In genomic region chr7:128178385-128178784, GRCm38 (mm10) we compare ENCODE assay signal across 20 mouse cellular contexts. TPM values are rescaled to one million over a fixed set of nuclear protein-coding genes. Genes with fewer than 3 reads are reported as not detected.
DNase-seq lines count a peak whose midpoint lies in the region; ATAC-seq and TF ChIP-seq lines count a peak whose summit lies in the region.
"Had no signal": no experiment of that assay in that cellular context is flagged by ENCODE, and none has a peak within 500 bp of the region (broad histone marks: within the 10 kb centered on the region; RNA-seq: fewer than 3 reads in every experiment).

No protein-coding gene starts in this region.

- intact Hi-C loops in left cerebral cortex, adult 2 months (cut with DNase I): no loop called here

- no peaks in the 10 kb centered on the region for H3K9me3 ChIP-seq in embryonic facial prominence, embryonic 14.5 days (ENCODE audit: control insufficient read depth, low read length)
- H3K9me3 ChIP-seq in embryonic facial prominence, embryonic 10.5 days: no peaks in the 10 kb centered on the region
- H3K9me3 ChIP-seq in forebrain, embryonic 13.5 days (replicated peaks): no peaks in the 10 kb centered on the region
- H3K9me3 ChIP-seq: intestine, embryonic 15.5 days; midbrain, embryonic 15.5 days had no signal

- H3K4me3 ChIP-seq in embryonic facial prominence, embryonic 14.5 days (ENCODE audit: low read depth, low read length): no peak overlapping the region
- H3K4me3 ChIP-seq in embryonic facial prominence, embryonic 10.5 days: no peak overlapping the region
- no peak overlapping the region for H3K4me3 ChIP-seq in left cerebral cortex, adult 2 months
- no peak overlapping the region for H3K4me3 ChIP-seq in forebrain, embryonic 13.5 days
- H3K4me3 ChIP-seq: intestine, embryonic 15.5 days; midbrain, embryonic 15.5 days had no signal

- 69% methylated on average over 2 of the region's 2 CpGs for WGBS in embryonic facial prominence, embryonic 14.5 days
- WGBS in embryonic facial prominence, embryonic 10.5 days: 75% methylated on average over 2 of the region's 2 CpGs
- WGBS in forebrain, embryonic 13.5 days: 69% methylated on average over 2 of the region's 2 CpGs

- H3K9ac ChIP-seq in embryonic facial prominence, embryonic 14.5 days (ENCODE audit: low read depth, low read length): no peak overlapping the region
- no peak overlapping the region for H3K9ac ChIP-seq in forebrain, embryonic 13.5 days
- H3K9ac ChIP-seq: forebrain, postnatal 0 days; hindbrain, embryonic 14.5 days; intestine, embryonic 15.5 days; midbrain, embryonic 15.5 days had no signal

- no peak overlapping the region for H3K27ac ChIP-seq in embryonic facial prominence, embryonic 14.5 days (replicated peaks; ENCODE audit: low read depth, low read length)
- H3K27ac ChIP-seq in embryonic facial prominence, embryonic 10.5 days (replicated peaks): no peak overlapping the region
- H3K27ac ChIP-seq in left cerebral cortex, adult 2 months: no peak overlapping the region
- no peak overlapping the region for H3K27ac ChIP-seq in forebrain, embryonic 13.5 days
- H3K27ac ChIP-seq: hindbrain, embryonic 14.5 days; intestine, embryonic 15.5 days; midbrain, embryonic 15.5 days had no signal

- TF ChIP-seq CTCF in left cerebral cortex, adult 2 months (IDR thresholded peaks at IDR 0.05): no peak

- no peaks in the 10 kb centered on the region for H3K36me3 ChIP-seq in embryonic facial prominence, embryonic 14.5 days (ENCODE audit: control insufficient read depth, insufficient read depth, low read length)
- H3K36me3 ChIP-seq in embryonic facial prominence, embryonic 10.5 days (replicated peaks): no peaks in the 10 kb centered on the region
- no peaks in the 10 kb centered on the region for H3K36me3 ChIP-seq in forebrain, embryonic 13.5 days (ENCODE audit: poor library complexity, severe bottlenecking)
- H3K36me3 ChIP-seq: intestine, embryonic 15.5 days; midbrain, embryonic 15.5 days had no signal

- H3K4me2 ChIP-seq in embryonic facial prominence, embryonic 14.5 days (ENCODE audit: low read depth, low read length): no peak overlapping the region
- no peak overlapping the region for H3K4me2 ChIP-seq in forebrain, embryonic 13.5 days
- H3K4me2 ChIP-seq: heart, embryonic 11.5 days; hindbrain, embryonic 14.5 days; intestine, embryonic 15.5 days; midbrain, embryonic 15.5 days had no signal

- H3K4me1 ChIP-seq in embryonic facial prominence, embryonic 14.5 days (ENCODE audit: control insufficient read depth, insufficient read depth, low read length): no peaks in the 10 kb centered on the region
- H3K4me1 ChIP-seq in embryonic facial prominence, embryonic 10.5 days: no peaks in the 10 kb centered on the region
- no peaks in the 10 kb centered on the region for H3K4me1 ChIP-seq in forebrain, embryonic 13.5 days
- H3K4me1 ChIP-seq: intestine, embryonic 15.5 days; midbrain, embryonic 15.5 days had no signal

- ATAC-seq in embryonic facial prominence, embryonic 14.5 days (ENCODE audit: low read depth): no peak
- no peak for ATAC-seq in forebrain, embryonic 13.5 days
- ATAC-seq: forebrain, postnatal 0 days; intestine, embryonic 15.5 days; midbrain, embryonic 15.5 days had no signal

- H3K27me3 ChIP-seq in embryonic facial prominence, embryonic 14.5 days (replicated peaks; ENCODE audit: control insufficient read depth, insufficient read depth, low read length): no peaks in the 10 kb centered on the region
- H3K27me3 ChIP-seq in embryonic facial prominence, embryonic 10.5 days (replicated peaks; ENCODE audit: low read depth, poor library complexity, severe bottlenecking): no peaks in the 10 kb centered on the region
- H3K27me3 ChIP-seq in forebrain, embryonic 13.5 days: peaks cover 5% of the 10 kb centered on the region; the same call in 1 of the 2 replicates
- H3K27me3 ChIP-seq: intestine, embryonic 15.5 days; midbrain, embryonic 15.5 days had no signal

- peak; percentile 23 for DNase-seq in embryonic facial prominence, embryonic 14.5 days (ENCODE audit: low spot score)
- no peak for DNase-seq in embryonic facial prominence, embryonic 10.5 days (ENCODE audit: low spot score)
- peak; percentile 40 to 59 for DNase-seq in right cerebral cortex, adult 2 months (ENCODE audit: low spot score in 2 of 2)
- no peak for DNase-seq in right cerebral cortex, postnatal 14 days
- peak; percentile 12 to 56 for DNase-seq in left cerebral cortex, adult 2 months (ENCODE audit: extremely low spot score in 1 of 2, low spot score in 2 of 2)
- peak; percentile 53 to 59 for DNase-seq in right cerebral cortex, postnatal 36 days (ENCODE audit: low spot score in 2 of 2)
- no peak for DNase-seq in urinary bladder, postnatal 10 days (ENCODE audit: low spot score)
- DNase-seq: adrenal gland, postnatal 14 days; cerebellum, adult 9-11 months; embryo, embryonic 11 days; forebrain, postnatal 0 days; gastrocnemius, postnatal 36 days; lung, adult 2 months had no signal

RNA-seq across cellular contexts. Expression of gene Itgad, which starts 24.2 kb away (rescaled TPM):
- polyA plus RNA-seq in embryonic facial prominence, embryonic 14.5 days (2014; fragmentation: Nextera tagmentation; extraction: Ambion mirVana): not detected in 2 replicates
- polyA plus RNA-seq in embryonic facial prominence, embryonic 10.5 days (2016; fragmentation: Nextera tagmentation; extraction: Ambion mirVana): not detected in 2 replicates
- total RNA-seq in left cerebral cortex, adult 2 months (2021): not detected
- not detected in 2 replicates for polyA plus RNA-seq in forebrain, embryonic 13.5 days (2015; fragmentation: Nextera tagmentation; extraction: Ambion mirVana)
- total RNA-seq: gastrocnemius, postnatal 36 days; heart, postnatal 25 days had no signal
- polyA plus RNA-seq: heart, embryonic 11.5 days; hindbrain, embryonic 14.5 days; intestine, embryonic 15.5 days; kidney, embryonic 14.5 days; midbrain, embryonic 15.5 days had no signal

RNA-seq across cellular contexts. Expression of gene Cox6a2, which starts 27.8 kb away (rescaled TPM):
- 117 and 168 TPM in 2 replicates for polyA plus RNA-seq in embryonic facial prominence, embryonic 14.5 days (2014; fragmentation: Nextera tagmentation; extraction: Ambion mirVana)
- 0.39 TPM in 1 of 2 replicates, not detected in the other for polyA plus RNA-seq in embryonic facial prominence, embryonic 10.5 days (2016; fragmentation: Nextera tagmentation; extraction: Ambion mirVana)
- total RNA-seq in left cerebral cortex, adult 2 months (2021): 1 to 10 TPM; 7.5 to 9.8 TPM
- polyA plus RNA-seq in forebrain, embryonic 13.5 days (2015; fragmentation: Nextera tagmentation; extraction: Ambion mirVana): 0.55 TPM in 1 of 2 replicates, not detected in the other
- total RNA-seq: adrenal gland, postnatal 14 days had no signal
- polyA plus RNA-seq: hindbrain, embryonic 14.5 days; kidney, embryonic 14.5 days; midbrain, embryonic 15.5 days had no signal

RNA-seq across cellular contexts. Expression of gene Itgax, which starts 49.0 kb away (rescaled TPM):
- 0.10 TPM in 2 replicates for polyA plus RNA-seq in embryonic facial prominence, embryonic 14.5 days (2014; fragmentation: Nextera tagmentation; extraction: Ambion mirVana)
- polyA plus RNA-seq in embryonic facial prominence, embryonic 10.5 days (2016; fragmentation: Nextera tagmentation; extraction: Ambion mirVana): not detected in 2 replicates
- total RNA-seq in left cerebral cortex, adult 2 months (2021): under 1 TPM in 1 of 2 experiments, not detected in 1; 0.07 TPM
- 0.04 TPM in 1 of 2 replicates, not detected in the other for polyA plus RNA-seq in forebrain, embryonic 13.5 days (2015; fragmentation: Nextera tagmentation; extraction: Ambion mirVana)
- polyA plus RNA-seq: hindbrain, embryonic 14.5 days had no signal

RNA-seq across cellular contexts. Expression of gene Armc5, which starts 58.8 kb away (rescaled TPM):
- 12.4 and 13.9 TPM in 2 replicates for polyA plus RNA-seq in embryonic facial prominence, embryonic 14.5 days (2014; fragmentation: Nextera tagmentation; extraction: Ambion mirVana)
- polyA plus RNA-seq in embryonic facial prominence, embryonic 10.5 days (2016; fragmentation: Nextera tagmentation; extraction: Ambion mirVana): 17.5 and 19.1 TPM in 2 replicates
- 10 to 100 TPM; 12.3 to 13.6 TPM for total RNA-seq in left cerebral cortex, adult 2 months (2021)
- 11.0 and 12.2 TPM in 2 replicates for polyA plus RNA-seq in forebrain, embryonic 13.5 days (2015; fragmentation: Nextera tagmentation; extraction: Ambion mirVana)

RNA-seq across cellular contexts. Expression of gene 9130023H24Rik, which starts 59.4 kb away (rescaled TPM):
- polyA plus RNA-seq in embryonic facial prominence, embryonic 14.5 days (2014; fragmentation: Nextera tagmentation; extraction: Ambion mirVana): 8.4 and 8.9 TPM in 2 replicates
- 9.2 and 10.4 TPM in 2 replicates for polyA plus RNA-seq in embryonic facial prominence, embryonic 10.5 days (2016; fragmentation: Nextera tagmentation; extraction: Ambion mirVana)
- total RNA-seq in left cerebral cortex, adult 2 months (2021): 1 to 10 TPM; 3.3 to 4.2 TPM
- 9.5 and 11.3 TPM in 2 replicates for polyA plus RNA-seq in forebrain, embryonic 13.5 days (2015; fragmentation: Nextera tagmentation; extraction: Ambion mirVana)

Comparison
In these comparisons a context has a peak if more than half of its experiments do, and no peak if none do; other contexts are left out.
1. DNase-seq: peak in embryonic facial prominence, embryonic 14.5 days (single experiment), right cerebral cortex, adult 2 months (2 of 2), left cerebral cortex, adult 2 months (2 of 2) and right cerebral cortex, postnatal 36 days (2 of 2); none in embryonic facial prominence, embryonic 10.5 days (single experiment), right cerebral cortex, postnatal 14 days (single experiment) and urinary bladder, postnatal 10 days (single experiment).
2. RNA of gene Cox6a2, which starts 27.8 kb away (polyA plus RNA-seq): 117 to 168 TPM in embryonic facial prominence, embryonic 14.5 days; 0.39 TPM in embryonic facial prominence, embryonic 10.5 days and 0.55 TPM in forebrain, embryonic 13.5 days; every median in the first group is over 10 times any median in the second.